Mouse (Mus musculus) CH12.LX (cell line): ENCODE results near the gene Pkn2. TPM values are rescaled to one million over a fixed set of nuclear protein-coding genes. Genes with fewer than 3 reads are reported as not detected.
A peak's percentile ranks its signal among the peaks of the same experiment; 100 is the strongest.

Experiments
- DNase-seq: peaks from one replicate; pipeline ENCODE4 v3.0.0-alpha.2; 2013; ENCODE audit errors: extremely low read depth
- H3K27ac ChIP-seq: 2 replicates; pipeline ENCODE4 v1.5.1; 2012; ENCODE audit warnings: low read depth, mild to moderate bottlenecking, control low read depth, moderate library complexity; ENCODE audit not compliant: insufficient read depth
- H3K27me3 ChIP-seq: replicated peaks from 2 replicates; pipeline ENCODE3; 2012; ENCODE audit warnings: inconsistent platforms
- H3K36me3 ChIP-seq, 2 experiments: replicated peaks in 1 of 2; 2 replicates each; pipeline versions ENCODE3 to v1.6.1; 2012; ENCODE audit warnings: inconsistent platforms in 1 of 2, low read length in 1 of 2, mild to moderate bottlenecking in 1 of 2, mixed read lengths in 1 of 2, moderate library complexity in 1 of 2; ENCODE audit not compliant: control insufficient read depth in 1 of 2, insufficient read depth in 1 of 2
- H3K4me1 ChIP-seq, 2 experiments: 2 replicates each; pipeline ENCODE4 v1.6.1; 2012; ENCODE audit warnings: inconsistent platforms in 1 of 2, moderate library complexity in 1 of 2; ENCODE audit not compliant: insufficient read depth in 2 of 2, control insufficient read depth in 1 of 2
- H3K4me2 ChIP-seq: 2 replicates; pipeline ENCODE4 v1.6.1; 2012; ENCODE audit warnings: low read depth, mild to moderate bottlenecking, control low read depth; ENCODE audit not compliant: poor library complexity, insufficient read depth, severe bottlenecking
- H3K4me3 ChIP-seq, 3 experiments: fragments of 150-350 bp in 1 of 3; sonication (generic) in 1 of 3; replicated peaks in 1 of 3; 2 replicates each; pipeline versions ENCODE3 to v1.5.1; 2011 to 2012; ENCODE audit warnings: low read depth in 2 of 3, low read length in 2 of 3, mild to moderate bottlenecking in 2 of 3, moderate library complexity in 2 of 3, control low read depth in 1 of 3, improper control_type of control experiment in 1 of 3, inconsistent platforms in 1 of 3, mixed read lengths in 1 of 3; ENCODE audit not compliant: poor library complexity in 1 of 3
- H3K79me2 ChIP-seq: replicated peaks from 2 replicates; pipeline ENCODE4 v1.6.1; 2012; ENCODE audit warnings: mild to moderate bottlenecking, moderate library complexity; ENCODE audit not compliant: control insufficient read depth, poor library complexity, insufficient read depth, severe bottlenecking; ENCODE audit errors: extremely low read depth
- H3K9ac ChIP-seq: 2 replicates; pipeline ENCODE4 v1.6.1; 2012; ENCODE audit warnings: low read depth, mild to moderate bottlenecking, control low read depth, moderate library complexity; ENCODE audit not compliant: insufficient read depth
- H3K9me3 ChIP-seq: replicated peaks from 2 replicates; pipeline ENCODE3; 2012; ENCODE audit warnings: low read length, inconsistent platforms, mixed read lengths
- BHLHE40 ChIP-seq: IDR thresholded peaks from 2 replicates; pipeline ENCODE4 v1.6.1; 2011; ENCODE audit warnings: mild to moderate bottlenecking, low read depth, low read length, improper control_type of control experiment
- CHD1 ChIP-seq: IDR thresholded peaks from 2 replicates; pipeline ENCODE4 v1.6.1; 2012; ENCODE audit warnings: low read depth, low read length, improper control_type of control experiment, inconsistent platforms
- CHD2 ChIP-seq: IDR thresholded peaks from 2 replicates; pipeline ENCODE4 v1.6.1; 2011; ENCODE audit warnings: low read length, improper control_type of control experiment
- CTCF ChIP-seq, 2 experiments: IDR thresholded peaks in 1 of 2; conservative IDR thresholded peaks in 1 of 2; 2 replicates each; pipeline ENCODE4 v1.5.1; 2011 to 2012; ENCODE audit warnings: low read depth in 2 of 2, low read length in 2 of 2, improper control_type of control experiment in 1 of 2, inconsistent platforms in 1 of 2, mild to moderate bottlenecking in 1 of 2, moderate library complexity in 1 of 2
- ELF1 ChIP-seq: IDR thresholded peaks from 2 replicates; pipeline ENCODE4 v1.6.1; 2014; ENCODE audit warnings: low read depth, mild to moderate bottlenecking, inconsistent platforms, low read length, improper control_type of control experiment
- EP300 ChIP-seq: IDR thresholded peaks from 2 replicates; pipeline ENCODE4 v1.6.1; 2011; ENCODE audit warnings: low read length, improper control_type of control experiment
- ETS1 ChIP-seq: conservative IDR thresholded peaks from 2 replicates; pipeline ENCODE4 v1.6.1; 2012; ENCODE audit warnings: low read depth, mild to moderate bottlenecking, inconsistent platforms, low read length, improper control_type of control experiment, moderate library complexity
- GABPA ChIP-seq: IDR thresholded peaks from 2 replicates; pipeline ENCODE4 v1.6.1; 2012; ENCODE audit warnings: low read depth, low read length, improper control_type of control experiment, inconsistent platforms; ENCODE audit not compliant: insufficient replicate concordance
- HCFC1 ChIP-seq: IDR thresholded peaks from 2 replicates; pipeline ENCODE4 v1.6.1; 2012; ENCODE audit warnings: low read depth, mild to moderate bottlenecking, inconsistent platforms, low read length, improper control_type of control experiment
- JUN ChIP-seq: IDR thresholded peaks from 2 replicates; pipeline ENCODE4 v1.6.1; 2011; ENCODE audit warnings: low read depth, mild to moderate bottlenecking, low read length, improper control_type of control experiment, moderate library complexity; ENCODE audit not compliant: insufficient read depth
- JUND ChIP-seq: conservative IDR thresholded peaks from 2 replicates; pipeline ENCODE4 v1.6.1; 2011; ENCODE audit warnings: low read depth, low read length, improper control_type of control experiment
- KAT2A ChIP-seq: IDR thresholded peaks from 2 replicates; pipeline ENCODE4 v1.6.1; 2012; ENCODE audit warnings: low read length, improper control_type of control experiment, inconsistent platforms; ENCODE audit not compliant: insufficient replicate concordance
- MAFK ChIP-seq: IDR thresholded peaks from 2 replicates; pipeline ENCODE4 v1.6.1; 2011; ENCODE audit warnings: low read length, improper control_type of control experiment; ENCODE audit not compliant: insufficient replicate concordance
- MAX ChIP-seq: IDR thresholded peaks from 2 replicates; pipeline ENCODE4 v1.6.1; 2011; ENCODE audit warnings: low read length, improper control_type of control experiment
- MAZ ChIP-seq: IDR thresholded peaks from 2 replicates; pipeline ENCODE4 v1.6.1; 2012; ENCODE audit warnings: low read depth, mild to moderate bottlenecking, inconsistent platforms, low read length, improper control_type of control experiment, moderate library complexity
- MEF2A ChIP-seq: IDR thresholded peaks from 2 replicates; pipeline ENCODE4 v1.6.1; 2014; ENCODE audit warnings: low read depth, mild to moderate bottlenecking, inconsistent platforms, low read length, improper control_type of control experiment, borderline replicate concordance
- MXI1 ChIP-seq: IDR thresholded peaks from 2 replicates; pipeline ENCODE4 v1.6.1; 2011; ENCODE audit warnings: mild to moderate bottlenecking, low read depth, low read length, improper control_type of control experiment
- MYC ChIP-seq: IDR thresholded peaks from 2 replicates; pipeline ENCODE4 v1.6.1; 2011; ENCODE audit warnings: low read depth, mild to moderate bottlenecking, improper control_type of control experiment, low read length
- NELFE ChIP-seq: IDR thresholded peaks from 2 replicates; pipeline ENCODE4 v1.6.1; 2011; ENCODE audit warnings: low read depth, low read length, improper control_type of control experiment
- NRF1 ChIP-seq: IDR thresholded peaks from 2 replicates; pipeline ENCODE4 v1.6.1; 2014; ENCODE audit warnings: low read depth, mild to moderate bottlenecking, inconsistent platforms, low read length, improper control_type of control experiment, moderate library complexity
- PAX5 ChIP-seq: IDR thresholded peaks from 2 replicates; pipeline ENCODE4 v1.6.1; 2012; ENCODE audit warnings: low read length, inconsistent platforms, mixed read lengths
- POLR2A ChIP-seq: IDR thresholded peaks from 2 replicates; pipeline ENCODE4 v1.6.1; 2011; ENCODE audit warnings: low read depth, mild to moderate bottlenecking, improper control_type of control experiment, low read length
- POLR2AphosphoS2 ChIP-seq: IDR thresholded peaks from 2 replicates; pipeline ENCODE4 v1.6.1; 2011; ENCODE audit warnings: low read depth, low read length, improper control_type of control experiment
- RAD21 ChIP-seq: IDR thresholded peaks from 2 replicates; pipeline ENCODE4 v1.6.1; 2011; ENCODE audit warnings: low read depth, mild to moderate bottlenecking, low read length, improper control_type of control experiment, moderate library complexity
- RCOR1 ChIP-seq: conservative IDR thresholded peaks from 2 replicates; pipeline ENCODE4 v1.6.1; 2012; ENCODE audit warnings: low read depth, mild to moderate bottlenecking, inconsistent platforms, low read length, improper control_type of control experiment
- SIN3A ChIP-seq: IDR thresholded peaks from 2 replicates; pipeline ENCODE4 v1.6.1; 2012; ENCODE audit warnings: low read length, improper control_type of control experiment, inconsistent platforms
- SMC3 ChIP-seq: IDR thresholded peaks from 2 replicates; pipeline ENCODE4 v1.6.1; 2011; ENCODE audit warnings: low read depth, low read length, improper control_type of control experiment
- TBP ChIP-seq: conservative IDR thresholded peaks from 2 replicates; pipeline ENCODE4 v1.6.1; 2011; ENCODE audit warnings: low read depth, low read length, improper control_type of control experiment
- TCF12 ChIP-seq: IDR thresholded peaks from 2 replicates; pipeline ENCODE4 v1.6.1; 2014; ENCODE audit warnings: low read depth, mild to moderate bottlenecking, inconsistent platforms, low read length, improper control_type of control experiment
- UBTF ChIP-seq: IDR thresholded peaks from 2 replicates; pipeline ENCODE4 v1.6.1; 2012; ENCODE audit warnings: low read depth, mild to moderate bottlenecking, inconsistent platforms, low read length, improper control_type of control experiment, moderate library complexity
- USF1 ChIP-seq: IDR thresholded peaks from 2 replicates; pipeline ENCODE4 v1.6.1; 2014; ENCODE audit warnings: low read depth, mild to moderate bottlenecking, inconsistent platforms, low read length, improper control_type of control experiment
- USF2 ChIP-seq: conservative IDR thresholded peaks from 2 replicates; pipeline ENCODE4 v1.6.1; 2011; ENCODE audit warnings: low read depth, low read length, improper control_type of control experiment
- ZC3H11A ChIP-seq: IDR thresholded peaks from 2 replicates; pipeline ENCODE4 v1.6.1; 2012; ENCODE audit warnings: low read depth, mild to moderate bottlenecking, inconsistent platforms, low read length, improper control_type of control experiment
- ZKSCAN1 ChIP-seq: IDR thresholded peaks from 2 replicates; pipeline ENCODE4 v1.6.1; 2012; ENCODE audit warnings: low read depth, inconsistent platforms, low read length, improper control_type of control experiment, borderline replicate concordance
- ZMIZ1 ChIP-seq: IDR thresholded peaks from 2 replicates; pipeline ENCODE4 v1.6.1; 2012; ENCODE audit warnings: low read depth, mild to moderate bottlenecking, inconsistent platforms, low read length, improper control_type of control experiment
- ZNF384 ChIP-seq: IDR thresholded peaks from 2 replicates; pipeline ENCODE4 v1.6.1; 2012; ENCODE audit warnings: low read depth, low read length, improper control_type of control experiment, inconsistent platforms
- dilution Hi-C: fragments of 300-500 bp; cut with MboI; formaldehyde crosslinking; loops from 2 replicates; pipeline ENCODE4 v1.14.3; 2020; ENCODE audit warnings: low sequenced_read_pairs; ENCODE audit not compliant: extremely low pct_unique_long_range_greater_than_20kb, extremely low pct_ligation_motif_present
- in situ Hi-C: fragments of 300-500 bp; cut with MboI; formaldehyde crosslinking; loops from 3 replicates; pipeline ENCODE4 v1.14.3; 2019; ENCODE audit warnings: low sequenced_read_pairs, low pct_ligation_motif_present, low pct_unique_long_range_greater_than_20kb, mixed read lengths
- polyA plus RNA-seq: library from polyadenylated mRNA; unstranded; fragments of >175 nt; gene quantifications from 2 replicates; pipeline ENCODE4 v1.2.1, GENCODE M21; 2012; ENCODE audit warnings: low read depth; ENCODE audit not compliant: insufficient read length
- total RNA-seq, 2 experiments: library from RNA; depleted of rRNA; stranded (reverse); fragments of 300-350 nt in 1 of 2; fragments of >200 nt in 1 of 2; gene quantifications; 2 replicates each; pipeline ENCODE4 v1.2.3; 2012 to 2014

Pkn2 gene
- total and polyA plus RNA-seq, 3 experiments: 39.5 to 54.3 (median 49.2) TPM

DNA sequence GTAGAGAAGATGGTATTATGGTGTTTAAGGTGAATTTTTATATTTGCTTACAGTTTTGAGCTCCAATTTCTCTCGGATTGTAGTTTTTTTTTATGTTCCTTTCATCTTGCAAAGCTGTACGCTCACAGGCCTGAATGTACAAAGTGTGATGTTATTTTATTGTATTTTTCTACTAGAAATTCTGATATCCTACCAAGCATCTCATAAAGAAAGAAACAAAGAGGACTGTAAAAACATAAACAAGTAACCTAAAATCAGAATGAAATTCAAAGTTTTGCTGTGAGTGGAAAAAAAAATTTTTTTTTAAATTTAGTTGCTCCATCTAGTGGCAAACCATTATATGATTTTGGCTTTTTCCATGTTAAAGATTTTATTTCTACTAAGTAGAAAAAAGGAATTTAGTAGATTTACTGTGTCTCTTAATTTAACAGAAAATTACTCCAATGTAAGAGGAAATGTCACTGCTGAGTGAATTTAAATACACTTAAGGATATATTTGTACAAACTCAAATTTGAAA is 43.1 kb upstream of the Pkn2 start:
- no peak overlapping the region for H3K4me2 ChIP-seq

DNA sequence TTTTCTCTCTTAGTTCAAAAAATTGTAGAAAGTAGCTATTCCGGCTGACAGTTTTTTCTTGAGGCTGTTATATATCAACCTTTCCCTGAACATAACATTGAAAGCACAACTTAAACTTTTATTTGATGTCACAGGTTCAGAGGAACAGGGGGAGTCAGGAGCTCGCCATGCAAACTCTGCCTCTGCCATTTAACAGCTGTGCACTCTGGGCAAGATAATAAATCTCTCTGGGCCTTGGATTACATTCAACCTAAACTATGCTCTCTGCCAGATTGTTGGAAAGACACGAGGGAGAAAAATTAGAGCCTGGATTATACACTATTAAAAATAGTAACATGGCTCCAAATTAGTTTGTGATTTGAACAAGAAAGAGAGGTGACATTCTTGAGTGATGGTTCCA is 37.3 kb upstream of the Pkn2 start:
- H3K4me1 ChIP-seq: 0 out of 4 replicates have a peak, but pooled peaks cover 0 to 2% of the 10 kb centered on the region in 2 experiments
- H3K9me3 ChIP-seq: no peaks in the 10 kb centered on the region
- dilution Hi-C loops (no loop called here), in situ Hi-C loops (no loop called here)
- H3K27me3 ChIP-seq: no peaks in the 10 kb centered on the region
- no peak overlapping the region for H3K4me3 ChIP-seq
- no peak overlapping the region for H3K9ac ChIP-seq
- H3K4me2 ChIP-seq: no peak overlapping the region
- H3K79me2 ChIP-seq: no peaks in the 10 kb centered on the region
- H3K36me3 ChIP-seq: no peaks in the 10 kb centered on the region
- TF ChIP-seq TCF12 (no peak), UBTF (no peak), MEF2A (no peak), ZC3H11A (no peak), CHD2 (no peak), CTCF (conservative IDR thresholded peaks at IDR 0.05 in 1 of 2, IDR thresholded peaks at IDR 0.05 in 1 of 2; ENCODE audit: low read depth in 2 of 2, low read length in 2 of 2) (no peak), KAT2A (no peak)
- TF ChIP-seq, all 38 proteins: peak for 0
- H3K27ac ChIP-seq: no peak overlapping the region
- DNase-seq: no peak

More for the DNA sequence above, 43.1 kb upstream of the Pkn2 start:
- dilution Hi-C loops (no loop called here), in situ Hi-C loops (loop anchor here (5.0 to 10.0 kb wide), 2 partner anchors 38 to 150 kb away; no protein-coding TSS in a partner anchor)
- Histone ChIP-seq H3K4me1 (peaks cover 5 to 12% of the 10 kb centered on the region in 2 experiments), H3K27me3 (no peaks in the 10 kb centered on the region), H3K4me3 (no peak overlapping the region), H3K9me3 (no peaks in the 10 kb centered on the region), H3K9ac (no peak overlapping the region), H3K27ac (no peak overlapping the region), H3K79me2 (no peaks in the 10 kb centered on the region)
- DNase-seq: no peak
- TF ChIP-seq MYC (no peak), BHLHE40 (no peak), PAX5 (no peak), KAT2A (no peak), TCF12 (no peak), POLR2AphosphoS2 (no peak), RCOR1 (no peak), MAX (no peak), POLR2A (no peak), TBP (no peak), EP300 (no peak), NRF1 (no peak), ELF1 (no peak), CTCF (conservative IDR thresholded peaks at IDR 0.05 in 1 of 2, IDR thresholded peaks at IDR 0.05 in 1 of 2; ENCODE audit: low read depth in 2 of 2, low read length in 2 of 2) (peak in 1 of 2 experiments; percentile 64; a peak in 2 of 4 replicates), ZKSCAN1 (no peak), USF1 (no peak), JUN (no peak), NELFE (no peak), RAD21 (peak; percentile 70), ZC3H11A (no peak), CHD2 (no peak), CHD1 (no peak), USF2 (no peak), MAZ (no peak), HCFC1 (no peak), UBTF (no peak), SMC3 (peak; percentile 42), MAFK (no peak), ETS1 (no peak), SIN3A (no peak), JUND (no peak), MEF2A (no peak), ZNF384 (peak; percentile 97), MXI1 (no peak), ZMIZ1 (no peak), GABPA (no peak)
- TF ChIP-seq, all 38 proteins: peak for 4
- no peaks in the 10 kb centered on the region for H3K36me3 ChIP-seq
